Mouse (Mus musculus) layer of hippocampus, adult 2 months (tissue): ENCODE data around the gene Eml1. TPM values are rescaled to one million over a fixed set of nuclear protein-coding genes. Genes with fewer than 3 reads are reported as not detected.
A peak's percentile ranks its signal among the peaks of the same experiment; 100 is the strongest.

Source experiments
- DNase-seq, 2 experiments: peaks; one replicate each; pipeline ENCODE4 v3.0.0; 2022; ENCODE audit warnings: low spot score in 2 of 2
- H3K27ac ChIP-seq: fragments of 200-600 bp; 2 replicates; pipeline ENCODE4 v1.8.1; 2022
- H3K4me3 ChIP-seq: fragments of 200-600 bp; 2 replicates; pipeline ENCODE4 v1.8.1; 2022; ENCODE audit warnings: mild to moderate bottlenecking
- CTCF ChIP-seq: fragments of 200-600 bp; conservative IDR thresholded peaks from 2 replicates; pipeline ENCODE4 v1.8.1; 2022; ENCODE audit warnings: antibody characterized with exemption, mild to moderate bottlenecking, moderate library complexity
- total RNA-seq, 2 experiments: library from RNA; stranded (reverse); gene quantifications; 2 replicates each; pipeline ENCODE4 v1.2.3; 2021

The Eml1 gene
- total RNA-seq, 2 experiments from 2014 or later, result 46.6 to 47.4 TPM

- TF ChIP-seq CTCF, result no peak
- H3K27ac ChIP-seq, result peak overlapping the region; percentile 90
- DNase-seq, result peak in 1 of 2 experiments; percentile 48
- peak overlapping the region; percentile 58 for H3K4me3 ChIP-seq
These were observed 184.3 kb downstream of the Eml1 start for GRCm38 (mm10) chr12:108554861-108555556.

DNA sequence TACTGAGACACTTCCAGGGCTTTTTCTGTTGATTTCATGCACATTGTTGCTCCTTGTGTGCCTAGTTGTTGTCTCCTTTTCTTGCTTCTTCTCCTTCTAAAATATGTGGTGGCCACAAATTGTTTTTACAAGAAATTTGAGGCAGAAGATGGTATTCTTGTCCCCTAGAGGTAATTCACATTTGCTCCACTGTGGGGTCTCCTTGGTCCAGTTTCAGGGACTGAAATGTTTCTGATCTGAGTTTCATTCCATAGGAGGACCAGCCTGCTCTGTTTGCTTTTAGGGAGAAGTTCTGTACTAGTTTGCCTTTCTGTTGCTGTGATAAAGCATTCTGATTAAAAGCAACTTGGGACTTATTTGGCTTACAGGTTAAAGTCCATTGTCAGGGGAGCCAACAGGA lies 187.4 kb downstream of the Eml1 start:
- no peak for DNase-seq
- no peak overlapping the region for H3K27ac ChIP-seq
- TF ChIP-seq CTCF, result peak; percentile 43

GRCm38 (mm10) chr12:108563238-108563637 lies 192.5 kb downstream of the Eml1 start:
- DNase-seq, result no peak
- no peak overlapping the region for H3K27ac ChIP-seq
- peak; percentile 87 for TF ChIP-seq CTCF
- no peak overlapping the region for H3K4me3 ChIP-seq

More for the DNA sequence above, 187.4 kb downstream of the Eml1 start:
- H3K4me3 ChIP-seq, result no peak overlapping the region

GRCm38 (mm10) chr12:108564910-108565506 lies 194.3 kb downstream of the Eml1 start:
- no peak overlapping the region for H3K27ac ChIP-seq
- no peak overlapping the region for H3K4me3 ChIP-seq
- TF ChIP-seq CTCF, result no peak
- DNase-seq, result no peak

- Histone ChIP-seq H3K4me3 (no peak overlapping the region), H3K27ac (no peak overlapping the region)
- TF ChIP-seq CTCF, result no peak
- peak in 1 of 2 experiments; percentile 16 for DNase-seq
These were observed 208.6 kb downstream of the Eml1 start for GRCm38 (mm10) chr12:108579156-108579871.

GRCm38 (mm10) chr12:108583775-108584174 lies 213.0 kb downstream of the Eml1 start:
- Histone ChIP-seq H3K27ac (no peak overlapping the region), H3K4me3 (no peak overlapping the region)
- DNase-seq, result peak in 1 of 2 experiments; percentile 18
- TF ChIP-seq CTCF, result no peak

Other genes starting within 250 kb of the Eml1 start
- 100 to 1,000 TPM; 148 to 154 TPM for gene Setd3, start 191.6 kb upstream of the Eml1 start, total RNA-seq
- 10 to 100 TPM; 29.6 to 30.8 TPM for gene Ccnk, start 191.4 kb upstream of the Eml1 start, total RNA-seq
- gene Ccdc85c, start 95.5 kb upstream of the Eml1 start, total RNA-seq, result 10 to 100 TPM; 68.4 to 68.5 TPM
- gene Hhipl1, start 64.7 kb upstream of the Eml1 start, total RNA-seq, result 1 to 10 TPM; 5.1 to 6.4 TPM
- 100 to 1,000 TPM; 169 TPM for gene Cyp46a1, start 36.6 kb upstream of the Eml1 start, total RNA-seq
- 100 to 1,000 TPM; 194 to 199 TPM for gene Evl, start 183.8 kb downstream of the Eml1 start, total RNA-seq